Mouse (Mus musculus): Measurements from ENCODE around the gene Sephs1.
"Not testable (repeated sequence)": the region's sequence is repeated elsewhere in the genome, so short reads cannot be mapped to it uniquely, and the experiment has no call there.

The Sephs1 gene

DNA sequence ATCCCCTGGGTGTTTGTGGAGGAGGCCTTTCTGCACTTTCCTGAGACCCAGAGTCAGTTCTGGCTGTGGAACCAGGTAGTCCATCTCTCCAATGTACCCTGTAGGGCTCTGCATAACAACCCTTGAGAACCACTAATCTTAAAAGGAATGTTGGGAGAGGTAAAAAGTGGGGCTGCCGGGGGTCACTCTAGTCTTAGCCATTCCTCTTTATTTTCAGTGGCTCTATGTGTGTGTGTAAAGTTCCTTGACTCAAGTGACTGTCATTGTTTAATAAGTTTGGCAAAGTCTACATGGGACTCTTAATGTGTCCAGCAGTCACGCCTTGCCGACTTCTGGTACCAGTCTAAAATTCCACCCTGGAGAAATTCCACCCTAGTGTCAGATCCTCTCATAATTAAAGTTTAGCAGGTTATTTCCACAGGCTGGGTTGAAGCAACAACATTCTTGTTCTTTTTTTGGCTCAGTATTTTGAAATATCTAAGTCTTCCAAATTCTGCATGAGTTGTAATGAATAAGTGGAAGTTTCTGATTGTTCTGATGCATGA, 27.5 kb downstream of the Sephs1 start:
- DNase-seq: no peak

- no peak for DNase-seq
These were observed 28.5 kb downstream of the Sephs1 start for GRCm38 (mm10) chr2:4909909-4910308.

DNA sequence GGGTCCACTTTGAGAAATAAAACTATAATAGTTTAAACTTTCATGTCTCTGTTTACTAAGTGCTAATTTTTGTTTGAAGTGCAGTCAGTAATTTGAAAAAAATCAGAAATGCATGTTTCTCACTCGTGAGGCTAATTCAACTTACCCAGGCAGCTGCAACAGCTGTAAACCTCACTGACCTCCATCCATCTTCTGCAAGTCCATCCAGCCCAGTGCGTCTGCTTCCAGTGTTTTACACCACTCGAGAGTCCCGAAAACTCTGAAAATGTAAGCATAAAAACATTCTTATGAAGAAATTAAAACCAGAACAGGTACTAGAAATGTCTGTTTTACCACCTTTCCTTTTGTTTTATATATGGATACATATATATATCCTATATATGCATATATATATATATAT, 29.2 kb downstream of the Sephs1 start:
- no peak for DNase-seq

- no peak for DNase-seq
These were observed 32.6 kb downstream of the Sephs1 start for GRCm38 (mm10) chr2:4913949-4914348.

DNA sequence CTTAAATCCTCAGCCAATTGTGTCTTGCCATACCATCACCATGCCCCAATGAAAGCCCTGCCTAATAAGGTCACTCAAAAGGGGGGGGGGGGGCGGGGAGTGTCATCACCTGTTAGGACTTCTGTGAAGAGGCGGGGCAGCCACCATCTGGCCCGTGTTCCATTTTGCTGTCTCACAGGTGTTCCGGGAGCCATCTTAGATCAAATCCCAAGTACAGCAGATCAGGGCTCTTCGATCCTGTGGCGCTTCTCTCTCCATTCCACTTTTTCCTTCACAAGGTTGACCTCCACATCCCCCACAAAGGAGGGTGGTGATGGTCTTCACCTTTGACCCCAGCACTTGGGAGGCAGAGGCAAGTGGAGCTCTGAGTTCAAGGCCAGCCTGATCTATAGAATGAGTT, 34.7 kb downstream of the Sephs1 start:
- DNase-seq: no peak

DNA sequence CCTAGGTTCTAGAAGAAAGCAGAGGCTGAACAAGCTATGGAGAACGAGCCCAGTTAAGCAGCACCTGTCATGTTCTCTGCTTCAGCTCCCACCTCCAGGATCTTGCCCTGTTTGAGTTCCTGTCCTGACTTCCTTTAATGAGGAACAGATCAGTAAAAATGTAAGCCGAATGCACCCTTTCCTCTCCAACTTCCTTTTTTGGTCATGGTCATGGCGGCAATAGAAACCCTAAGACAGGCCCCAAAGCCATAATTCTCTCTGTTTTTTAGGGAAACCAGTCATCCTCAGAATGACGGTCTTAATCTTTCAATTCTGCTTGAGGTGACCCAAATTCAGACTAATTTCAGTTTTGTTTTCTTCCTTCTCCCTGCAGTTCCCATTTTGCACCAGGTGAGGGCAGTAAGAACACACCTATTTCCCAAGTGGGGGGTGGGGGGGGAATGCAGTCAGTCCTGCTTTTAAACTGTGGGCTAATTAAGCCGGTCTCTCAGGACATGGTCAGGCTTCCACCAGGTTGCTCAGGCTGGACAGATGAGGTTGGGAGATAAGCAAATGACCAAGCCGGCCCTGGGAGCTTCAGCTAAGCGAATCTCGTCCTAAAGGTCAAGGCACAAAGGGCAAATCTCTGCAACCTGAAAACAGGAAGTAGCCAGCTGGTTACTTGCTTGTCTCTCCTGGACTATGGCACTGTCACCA, 36.1 kb downstream of the Sephs1 start:
- DNase-seq: peak; percentile 39

GRCm38 (mm10) chr2:4918860-4919739, 37.7 kb downstream of the Sephs1 start, which contains the start of gene Phyh:
Gene Phyh (plus strand): TSS chr2:4919019.
- peak; percentile 90 for DNase-seq

DNA sequence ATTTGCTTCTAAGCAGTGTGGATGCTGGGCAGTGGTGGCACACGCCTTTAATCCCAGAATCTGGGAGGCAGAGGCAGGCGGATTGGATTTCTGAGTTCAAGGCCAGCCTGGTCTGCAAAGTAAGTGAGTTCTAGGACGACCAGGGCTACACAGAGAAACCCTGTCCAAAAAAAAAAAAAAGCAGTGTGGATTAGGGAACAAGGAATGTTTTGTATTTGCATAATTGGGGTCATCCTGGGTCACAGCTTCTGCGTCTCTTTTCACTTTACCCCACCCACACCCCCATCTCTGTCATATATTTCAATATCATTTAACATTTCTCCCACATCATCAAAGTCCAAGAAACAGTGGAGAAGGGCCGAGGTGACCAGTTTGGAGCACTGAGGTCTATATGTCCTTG, 39.7 kb downstream of the Sephs1 start:
- no peak for DNase-seq

DNA sequence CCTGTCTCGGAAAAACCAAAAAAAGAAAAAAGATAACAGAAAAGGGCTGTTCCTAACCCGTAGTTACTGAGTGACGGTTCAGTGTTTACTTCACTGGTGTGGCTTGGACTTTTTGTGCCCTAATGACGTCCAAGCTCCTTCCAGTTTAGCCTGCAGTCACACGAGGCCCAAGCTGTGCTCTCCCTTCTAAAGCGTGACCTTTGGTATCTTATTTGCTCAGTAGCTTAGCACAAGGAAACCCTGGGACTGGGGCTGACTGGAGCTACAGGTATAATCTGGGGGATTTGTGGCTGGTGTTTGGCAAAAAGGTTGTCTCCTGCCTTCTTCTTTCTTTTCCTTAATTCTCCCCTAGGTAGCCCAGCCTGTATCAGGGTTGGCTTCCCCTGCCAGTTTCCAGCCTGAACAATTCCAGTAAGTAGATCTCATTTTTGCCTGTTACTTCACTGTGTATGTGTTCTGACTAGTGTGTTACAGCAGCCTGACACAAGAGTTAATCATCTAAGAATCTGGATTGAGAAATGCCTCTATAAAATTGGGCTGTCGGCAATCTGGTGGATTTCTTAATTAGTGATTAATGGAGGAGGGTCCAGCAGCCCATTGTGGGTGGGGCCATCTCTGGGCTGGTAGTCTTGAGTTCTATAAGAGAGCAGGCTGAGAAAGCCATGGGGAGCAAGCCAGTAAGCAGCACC, 41.3 kb downstream of the Sephs1 start:
- no peak for DNase-seq

DNA sequence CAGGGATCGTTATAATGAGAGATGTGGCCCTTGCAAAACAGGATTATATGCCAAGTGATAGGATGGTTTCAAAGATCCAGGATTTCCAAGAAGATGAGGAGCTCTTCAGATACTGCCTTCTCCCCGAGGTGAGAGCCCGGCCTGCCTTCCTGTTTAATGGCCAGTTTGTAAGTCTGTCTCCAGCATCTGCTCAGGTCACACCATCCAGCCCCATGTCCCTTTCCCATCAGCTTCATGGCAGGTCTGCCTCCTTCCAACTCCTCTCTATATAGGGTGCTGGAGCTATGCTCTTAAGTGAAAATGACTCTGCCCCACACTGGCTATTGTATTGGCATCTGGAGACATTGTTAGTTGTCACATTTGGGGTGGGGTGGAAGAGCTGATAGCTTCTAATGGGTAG, 46.0 kb downstream of the Sephs1 start:
- no peak for DNase-seq

- no peak for DNase-seq
These were observed 47.9 kb downstream of the Sephs1 start for GRCm38 (mm10) chr2:4929230-4929629.

DNA sequence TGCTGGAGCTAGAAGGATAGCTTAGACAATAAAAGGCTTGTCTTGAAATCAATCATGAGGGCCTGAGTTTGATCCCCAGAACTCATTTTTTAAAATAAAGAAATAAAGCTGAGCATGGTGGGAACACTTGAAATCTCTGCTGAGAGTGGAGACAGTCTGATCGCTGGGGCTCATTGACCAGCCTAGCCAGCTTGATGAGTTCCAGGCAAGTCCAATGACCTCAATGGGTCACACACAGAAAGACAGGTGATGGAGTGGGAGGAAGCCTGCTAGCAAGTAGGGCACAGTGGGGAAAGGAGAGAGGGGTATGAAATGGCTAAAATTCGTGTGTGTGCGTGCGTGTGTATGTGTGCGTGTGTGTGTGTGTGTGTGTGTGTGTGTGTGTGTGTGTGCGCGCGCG, 53.2 kb downstream of the Sephs1 start:
- DNase-seq: no peak

- no peak for DNase-seq
These were observed 56.6 kb downstream of the Sephs1 start for GRCm38 (mm10) chr2:4937931-4938330.

DNA sequence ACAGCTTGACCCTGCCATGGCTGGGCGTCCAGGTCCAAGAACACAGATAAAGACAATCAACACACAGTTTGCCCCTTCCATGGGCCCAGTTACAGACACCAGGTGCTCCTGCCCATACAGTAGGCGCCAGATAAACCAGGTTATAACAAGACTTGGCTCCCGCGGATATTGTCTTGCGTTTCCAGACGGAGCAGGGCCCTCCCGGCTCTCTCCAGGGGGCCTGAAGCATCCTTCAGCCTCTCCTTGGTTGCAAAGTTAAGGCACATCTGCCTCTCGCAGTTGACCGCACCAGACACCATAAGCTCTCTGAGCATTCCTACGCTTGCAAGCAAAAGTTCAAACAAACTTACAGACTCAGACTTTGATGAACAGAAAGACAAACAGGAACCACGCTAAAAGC, 59.5 kb downstream of the Sephs1 start:
- no peak for DNase-seq

DNA sequence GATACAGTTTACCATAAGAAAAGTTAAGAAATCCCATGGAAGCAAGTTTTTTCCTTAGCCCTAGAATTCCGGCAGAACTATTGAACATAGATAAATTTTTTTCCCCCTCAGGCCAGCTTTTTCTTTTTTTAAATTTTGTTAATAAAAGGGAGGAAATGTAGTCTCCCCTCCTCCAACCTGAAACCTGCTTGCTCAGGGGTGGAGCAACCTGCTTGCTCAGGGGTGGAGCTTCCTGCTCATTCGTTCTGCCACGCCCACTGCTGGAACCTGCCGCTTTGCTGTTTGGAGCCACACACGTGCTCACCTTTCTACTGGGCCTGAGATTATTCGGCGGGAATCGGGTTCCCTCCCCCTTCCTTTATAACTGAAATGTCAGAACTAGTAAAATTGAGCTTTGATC, 68.3 kb downstream of the Sephs1 start:
- DNase-seq: not testable (repeated sequence)

GRCm38 (mm10) chr2:4950986-4951385, 69.6 kb downstream of the Sephs1 start:
- DNase-seq: no peak

DNA sequence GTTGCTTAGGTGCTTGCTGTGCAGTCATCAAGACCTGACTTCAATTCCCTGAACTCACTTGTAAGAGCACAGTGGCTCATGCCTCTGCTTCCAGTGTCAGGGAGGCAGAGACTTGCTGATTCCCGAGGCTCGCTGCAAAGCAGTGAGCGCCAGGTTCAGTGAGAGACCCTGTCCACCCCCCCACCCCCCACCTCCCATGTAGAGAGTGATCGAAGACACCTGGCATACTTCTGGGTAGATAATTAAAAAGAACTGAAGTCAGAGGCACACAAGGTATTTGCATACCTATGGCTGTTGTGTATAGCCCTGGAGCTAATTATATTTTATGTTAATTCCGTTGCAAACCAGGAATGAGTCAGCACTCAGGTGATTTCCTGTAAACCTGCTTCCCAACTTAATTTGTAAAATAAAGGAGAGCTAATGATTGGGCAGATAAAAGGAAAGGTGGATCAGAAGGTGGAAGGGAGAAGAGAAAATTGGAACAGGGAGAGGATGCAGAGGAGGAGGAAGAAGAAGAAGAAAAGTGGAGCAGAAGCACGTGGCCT, 72.9 kb downstream of the Sephs1 start:
- DNase-seq: no peak

GRCm38 (mm10) chr2:4958039-4958438, 76.7 kb downstream of the Sephs1 start:
- no peak for DNase-seq
